Mouse (Mus musculus): Measurements from ENCODE around the gene Lysmd2. TPM values are rescaled to one million over a fixed set of nuclear protein-coding genes. Genes with fewer than 3 reads are reported as not detected.
"Not testable (repeated sequence)": the region's sequence is repeated elsewhere in the genome, so short reads cannot be mapped to it uniquely, and the experiment has no call there.

Gene Lysmd2
- polyA plus RNA-seq, 1 experiment from 2014 or later, result 34.9 TPM

DNA sequence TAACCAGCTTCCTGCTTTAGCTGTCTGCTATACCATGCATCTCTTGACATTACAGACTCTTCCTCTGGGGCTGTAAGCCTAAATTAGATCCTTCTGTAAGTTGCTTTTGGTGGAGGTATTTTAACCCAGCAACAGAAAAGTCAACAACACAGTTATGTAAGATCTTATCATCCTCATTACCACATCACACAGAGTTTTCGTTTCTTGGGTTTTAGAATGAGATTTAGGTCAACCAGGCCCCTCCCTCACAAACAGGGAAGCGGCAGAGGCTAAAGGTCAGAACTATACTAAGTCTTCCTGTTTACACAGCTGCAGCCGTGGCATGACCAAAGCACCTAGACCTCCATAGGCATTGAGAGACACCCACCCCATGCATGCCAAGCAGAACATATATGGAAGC, 19.9 kb downstream of the Lysmd2 start:
- H3K36me3 ChIP-seq (ENCODE audit: control insufficient read depth, insufficient read depth, low read length), result peaks cover 31% of the 10 kb centered on the region
- H3K4me3 ChIP-seq (ENCODE audit: low read length), result no peak overlapping the region
- 65% methylated on average over 3 of the region's 3 CpGs for WGBS
- H3K27me3 ChIP-seq (replicated peaks; ENCODE audit: control insufficient read depth, insufficient read depth, low read length), result no peaks in the 10 kb centered on the region
- H3K27ac ChIP-seq (ENCODE audit: low read depth, low read length), result no peak overlapping the region
- no peak overlapping the region for H3K9ac ChIP-seq (ENCODE audit: low read depth, low read length)
- H3K4me2 ChIP-seq (ENCODE audit: low read length), result no peak overlapping the region
- no peaks in the 10 kb centered on the region for H3K9me3 ChIP-seq (ENCODE audit: control insufficient read depth, low read length)
- no peaks in the 10 kb centered on the region for H3K4me1 ChIP-seq (ENCODE audit: control insufficient read depth, insufficient read depth, low read depth, low read length)
- ATAC-seq, result no peak

GRCm38 (mm10) chr9:75653981-75654911, 28.7 kb downstream of the Lysmd2 start:
- Histone ChIP-seq H3K4me1 (ENCODE audit: control insufficient read depth, insufficient read depth, low read depth, low read length) (no peaks in the 10 kb centered on the region), H3K4me2 (ENCODE audit: low read length) (no peak overlapping the region), H3K27me3 (replicated peaks; ENCODE audit: control insufficient read depth, insufficient read depth, low read length) (no peaks in the 10 kb centered on the region), H3K36me3 (ENCODE audit: control insufficient read depth, insufficient read depth, low read length) (peaks cover 25% of the 10 kb centered on the region), H3K9me3 (ENCODE audit: control insufficient read depth, low read length) (no peaks in the 10 kb centered on the region), H3K9ac (ENCODE audit: low read depth, low read length) (no peak overlapping the region), H3K27ac (ENCODE audit: low read depth, low read length) (no peak overlapping the region), H3K4me3 (ENCODE audit: low read length) (no peak overlapping the region)
- 45% methylated on average over 12 of the region's 12 CpGs for WGBS
- ATAC-seq, result peak; percentile 37; the same call in 1 of the 2 replicates

DNA sequence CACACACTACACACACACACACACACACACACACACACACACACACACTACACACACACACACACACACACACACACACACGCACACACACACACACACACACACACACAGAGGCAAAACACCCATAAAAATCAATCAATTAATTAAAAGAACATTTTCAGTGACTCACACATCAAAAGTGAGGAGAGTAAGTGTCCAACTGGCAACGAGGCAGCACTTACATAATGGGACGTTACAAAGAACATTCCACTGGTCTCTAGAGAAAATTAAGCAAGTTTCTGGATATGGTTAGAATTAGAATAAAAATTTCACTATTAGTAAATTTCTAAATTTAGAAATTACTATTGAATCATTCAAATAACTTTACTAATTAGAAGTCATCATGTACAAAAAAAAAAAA, 30.9 kb downstream of the Lysmd2 start:
- H3K4me1 ChIP-seq (ENCODE audit: control insufficient read depth, insufficient read depth, low read depth, low read length); ATAC-seq; H3K9me3 ChIP-seq (ENCODE audit: control insufficient read depth, low read length); H3K4me3 ChIP-seq (ENCODE audit: low read length); H3K27ac ChIP-seq (ENCODE audit: low read depth, low read length); H3K4me2 ChIP-seq (ENCODE audit: low read length); H3K9ac ChIP-seq (ENCODE audit: low read depth, low read length); H3K27me3 ChIP-seq (replicated peaks; ENCODE audit: control insufficient read depth, insufficient read depth, low read length): not testable (repeated sequence)
- H3K36me3 ChIP-seq (ENCODE audit: control insufficient read depth, insufficient read depth, low read length), result peaks cover 27% of the 10 kb centered on the region
- WGBS, result 87% methylated on average over 3 of the region's 3 CpGs

GRCm38 (mm10) chr9:75660917-75661316, 35.4 kb downstream of the Lysmd2 start:
- no peaks in the 10 kb centered on the region for H3K9me3 ChIP-seq (ENCODE audit: control insufficient read depth, low read length)
- H3K27me3 ChIP-seq (replicated peaks; ENCODE audit: control insufficient read depth, insufficient read depth, low read length), result no peaks in the 10 kb centered on the region
- 91% methylated on average over 8 of the region's 8 CpGs for WGBS
- H3K27ac ChIP-seq (ENCODE audit: low read depth, low read length), result no peak overlapping the region
- H3K36me3 ChIP-seq (ENCODE audit: control insufficient read depth, insufficient read depth, low read length), result peaks cover 33% of the 10 kb centered on the region
- no peak for ATAC-seq
- H3K9ac ChIP-seq (ENCODE audit: low read depth, low read length), result no peak overlapping the region
- H3K4me3 ChIP-seq (ENCODE audit: low read length), result no peak overlapping the region
- H3K4me2 ChIP-seq (ENCODE audit: low read length), result no peak overlapping the region
- H3K4me1 ChIP-seq (ENCODE audit: control insufficient read depth, insufficient read depth, low read depth, low read length), result no peaks in the 10 kb centered on the region

GRCm38 (mm10) chr9:75665364-75665763, 39.8 kb downstream of the Lysmd2 start:
- 72% methylated on average over 6 of the region's 6 CpGs for WGBS
- Histone ChIP-seq H3K27ac (ENCODE audit: low read depth, low read length) (no peak overlapping the region), H3K4me2 (ENCODE audit: low read length) (no peak overlapping the region), H3K4me1 (ENCODE audit: control insufficient read depth, insufficient read depth, low read depth, low read length) (no peaks in the 10 kb centered on the region), H3K9me3 (ENCODE audit: control insufficient read depth, low read length) (no peaks in the 10 kb centered on the region), H3K9ac (ENCODE audit: low read depth, low read length) (no peak overlapping the region), H3K27me3 (replicated peaks; ENCODE audit: control insufficient read depth, insufficient read depth, low read length) (no peaks in the 10 kb centered on the region), H3K4me3 (ENCODE audit: low read length) (no peak overlapping the region), H3K36me3 (ENCODE audit: control insufficient read depth, insufficient read depth, low read length) (peaks cover 23% of the 10 kb centered on the region)
- ATAC-seq, result peak; percentile 63; the same call in 1 of the 2 replicates

- no peak overlapping the region for H3K4me2 ChIP-seq (ENCODE audit: low read length)
- H3K4me3 ChIP-seq (ENCODE audit: low read length), result no peak overlapping the region
- no peaks in the 10 kb centered on the region for H3K9me3 ChIP-seq (ENCODE audit: control insufficient read depth, low read length)
- no peak overlapping the region for H3K27ac ChIP-seq (ENCODE audit: low read depth, low read length)
- no peak overlapping the region for H3K9ac ChIP-seq (ENCODE audit: low read depth, low read length)
- no peaks in the 10 kb centered on the region for H3K27me3 ChIP-seq (replicated peaks; ENCODE audit: control insufficient read depth, insufficient read depth, low read length)
- ATAC-seq, result no peak
- WGBS, result 71% methylated on average over 5 of the region's 5 CpGs
- peaks cover 19% of the 10 kb centered on the region for H3K36me3 ChIP-seq (ENCODE audit: control insufficient read depth, insufficient read depth, low read length)
- no peaks in the 10 kb centered on the region for H3K4me1 ChIP-seq (ENCODE audit: control insufficient read depth, insufficient read depth, low read depth, low read length)
These were observed 41.1 kb downstream of the Lysmd2 start for GRCm38 (mm10) chr9:75666612-75667011.

DNA sequence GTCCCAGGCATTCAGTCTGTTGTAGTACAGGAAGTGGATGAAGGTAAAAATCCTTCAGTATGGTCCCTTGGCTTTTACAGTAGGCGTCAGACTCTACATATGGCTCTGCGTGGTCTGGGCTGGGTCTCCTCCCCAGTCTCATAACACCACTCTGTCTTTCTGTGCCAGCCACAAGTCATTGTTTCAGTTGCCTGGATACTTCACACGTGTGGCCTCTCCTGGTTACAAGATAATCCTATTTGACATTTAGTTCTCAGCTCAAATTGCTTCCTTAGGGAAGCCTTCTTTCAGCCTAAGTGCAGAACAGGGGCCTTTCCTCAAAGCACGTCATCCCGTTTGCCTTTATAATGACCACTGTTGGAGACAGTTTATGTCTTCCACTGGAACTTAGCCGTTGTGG, 47.2 kb downstream of the Lysmd2 start:
- Histone ChIP-seq H3K4me3 (ENCODE audit: low read length) (no peak overlapping the region), H3K27ac (ENCODE audit: low read depth, low read length) (no peak overlapping the region), H3K4me2 (ENCODE audit: low read length) (no peak overlapping the region), H3K27me3 (replicated peaks; ENCODE audit: control insufficient read depth, insufficient read depth, low read length) (no peaks in the 10 kb centered on the region), H3K36me3 (ENCODE audit: control insufficient read depth, insufficient read depth, low read length) (peaks cover 37% of the 10 kb centered on the region), H3K9me3 (ENCODE audit: control insufficient read depth, low read length) (no peaks in the 10 kb centered on the region), H3K4me1 (ENCODE audit: control insufficient read depth, insufficient read depth, low read depth, low read length) (no peaks in the 10 kb centered on the region), H3K9ac (ENCODE audit: low read depth, low read length) (no peak overlapping the region)
- WGBS, result 58% methylated on average over 6 of the region's 6 CpGs
- peak; percentile 55; the same call in 1 of the 2 replicates for ATAC-seq

GRCm38 (mm10) chr9:75676226-75676625, 50.7 kb downstream of the Lysmd2 start:
- no peak overlapping the region for H3K9ac ChIP-seq (ENCODE audit: low read depth, low read length)
- ATAC-seq, result no peak
- H3K27ac ChIP-seq (ENCODE audit: low read depth, low read length), result no peak overlapping the region
- H3K4me2 ChIP-seq (ENCODE audit: low read length), result no peak overlapping the region
- no peaks in the 10 kb centered on the region for H3K9me3 ChIP-seq (ENCODE audit: control insufficient read depth, low read length)
- WGBS, result 78% methylated on average over 7 of the region's 7 CpGs
- no peak overlapping the region for H3K4me3 ChIP-seq (ENCODE audit: low read length)
- H3K27me3 ChIP-seq (replicated peaks; ENCODE audit: control insufficient read depth, insufficient read depth, low read length), result no peaks in the 10 kb centered on the region
- H3K4me1 ChIP-seq (ENCODE audit: control insufficient read depth, insufficient read depth, low read depth, low read length), result no peaks in the 10 kb centered on the region
- peaks cover 30% of the 10 kb centered on the region for H3K36me3 ChIP-seq (ENCODE audit: control insufficient read depth, insufficient read depth, low read length)

DNA sequence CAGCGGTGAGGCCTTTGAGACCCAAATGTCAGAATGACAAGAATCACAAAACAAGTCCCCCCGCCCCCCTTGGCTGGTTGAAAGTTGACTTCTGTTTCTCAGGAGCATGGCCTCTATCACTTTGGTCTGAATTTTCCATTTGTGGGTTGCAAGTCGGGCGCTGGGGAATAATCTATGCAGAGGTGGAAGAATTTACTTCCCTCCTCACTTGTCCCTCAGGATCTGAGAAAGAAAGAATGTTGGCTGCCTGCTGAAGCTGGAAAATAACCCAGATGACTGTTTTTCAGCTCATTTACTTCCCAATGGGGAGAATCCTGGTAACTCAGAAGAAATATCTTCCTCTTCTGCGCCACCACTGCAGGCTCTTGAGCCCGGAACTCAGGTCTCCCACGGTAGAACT, 52.8 kb downstream of the Lysmd2 start:
- H3K36me3 ChIP-seq (ENCODE audit: control insufficient read depth, insufficient read depth, low read length), result peaks cover 24% of the 10 kb centered on the region
- 69% methylated on average over 7 of the region's 7 CpGs for WGBS

More for the DNA sequence above, 52.8 kb downstream of the Lysmd2 start:
- Histone ChIP-seq H3K9me3 (ENCODE audit: control insufficient read depth, low read length) (no peaks in the 10 kb centered on the region), H3K4me1 (ENCODE audit: control insufficient read depth, insufficient read depth, low read depth, low read length) (peaks cover 8% of the 10 kb centered on the region; the same call in 1 of the 2 replicates), H3K4me2 (ENCODE audit: low read length) (no peak overlapping the region), H3K9ac (ENCODE audit: low read depth, low read length) (no peak overlapping the region), H3K27ac (ENCODE audit: low read depth, low read length) (peak overlapping the region; percentile 23; the same call in 1 of the 2 replicates), H3K4me3 (ENCODE audit: low read length) (no peak overlapping the region), H3K27me3 (replicated peaks; ENCODE audit: control insufficient read depth, insufficient read depth, low read length) (no peaks in the 10 kb centered on the region)
- ATAC-seq, result no peak
